Mouse (Mus musculus) c-Kit-negative CD71-positive TER-119-positive erythroid progenitor cells, embryonic 14.5 days (primary cell): ENCODE data around the gene Pgbd1.
A peak's percentile ranks its signal among the peaks of the same experiment; 100 is the strongest.
"Not testable (repeated sequence)": the region's sequence is repeated elsewhere in the genome, so short reads cannot be mapped to it uniquely, and the experiment has no call there.

Source experiments
- DNase-seq: peaks from one replicate; pipeline ENCODE4 v3.0.0-alpha.2; 2013; ENCODE audit warnings: low read depth, low spot score

Pgbd1 gene

GRCm38 (mm10) chr13:21440503-21441206, at the start of gene Pgbd1:
Gene Pgbd1, minus strand, starts transcription at chr13:21441058.
- peak; percentile 50 for DNase-seq

- no peak for DNase-seq
These were observed 46.0 kb upstream of the Pgbd1 start for GRCm38 (mm10) chr13:21486881-21487280.

- DNase-seq, result not testable (repeated sequence)
These were observed 38.2 kb upstream of the Pgbd1 start, which contains the start of the genes Zkscan4 and Gm10065 for GRCm38 (mm10) chr13:21478759-21479670. Gene Zkscan4, plus strand, starts transcription at chr13:21478907. Gene Gm10065, minus strand, starts transcription at chr13:21479441.

GRCm38 (mm10) chr13:21472427-21472826, 31.6 kb upstream of the Pgbd1 start:
- DNase-seq, result no peak

- no peak for DNase-seq
These were observed 28.2 kb upstream of the Pgbd1 start for GRCm38 (mm10) chr13:21469097-21469496.

- DNase-seq, result peak; percentile 93
These were observed 27.5 kb upstream of the Pgbd1 start, which contains the start of gene Nkapl for GRCm38 (mm10) chr13:21468061-21469019. Gene Nkapl, minus strand, starts transcription at chr13:21468509.

GRCm38 (mm10) chr13:21467336-21467735, 26.5 kb upstream of the Pgbd1 start:
- no peak for DNase-seq

GRCm38 (mm10) chr13:21462516-21462915, 21.7 kb upstream of the Pgbd1 start:
- DNase-seq, result not testable (repeated sequence)

GRCm38 (mm10) chr13:21456347-21456746, 15.5 kb upstream of the Pgbd1 start:
- DNase-seq, result no peak

GRCm38 (mm10) chr13:21454133-21454532, 13.3 kb upstream of the Pgbd1 start:
- DNase-seq, result no peak

- DNase-seq, result peak; percentile 50
These were observed 12.6 kb upstream of the Pgbd1 start, which contains the start of gene Zscan26 for GRCm38 (mm10) chr13:21453449-21453848. Gene Zscan26, minus strand, starts transcription at chr13:21453730.

- no peak for DNase-seq
These were observed 12.2 kb upstream of the Pgbd1 start for GRCm38 (mm10) chr13:21453042-21453441.

- DNase-seq, result no peak
These were observed 7.2 kb upstream of the Pgbd1 start for GRCm38 (mm10) chr13:21447856-21448614.

- DNase-seq, result no peak
These were observed 5.9 kb upstream of the Pgbd1 start for GRCm38 (mm10) chr13:21446796-21447195.

- no peak for DNase-seq
These were observed 332 bp upstream of the Pgbd1 start for GRCm38 (mm10) chr13:21441207-21441572.

- DNase-seq, result no peak
These were observed 5.4 kb downstream of the Pgbd1 start for GRCm38 (mm10) chr13:21435476-21435875.

- DNase-seq, result no peak
These were observed 13.2 kb downstream of the Pgbd1 start for GRCm38 (mm10) chr13:21427631-21428030.

GRCm38 (mm10) chr13:21423301-21423700, 17.6 kb downstream of the Pgbd1 start:
- DNase-seq, result no peak

- DNase-seq, result peak; percentile 69
These were observed 22.0 kb downstream of the Pgbd1 start for GRCm38 (mm10) chr13:21418865-21419264.

- DNase-seq, result no peak
These were observed 23.4 kb downstream of the Pgbd1 start for GRCm38 (mm10) chr13:21417298-21418010.
